Mouse (Mus musculus) megakaryocyte, embryonic 14.5 days (primary cell): ENCODE data around the gene Rbms3.

Source experiments
- FLI1 ChIP-seq: IDR thresholded peaks from 2 replicates; pipeline ENCODE4 v1.6.1; 2012; ENCODE audit warnings: low read length, inconsistent platforms, mixed read lengths
- GATA1 ChIP-seq: IDR thresholded peaks from 3 replicates; pipeline ENCODE4 v1.6.1; 2012; ENCODE audit warnings: mixed read lengths, low read length, inconsistent platforms, borderline replicate concordance

- TF ChIP-seq GATA1 (no peak), FLI1 (no peak)
Measured at GRCm38 (mm10) chr9:116633786-116634185, 995.9 kb downstream of the Rbms3 start.
